Mouse (Mus musculus): Measurements from ENCODE around the gene Mesp2. TPM values are rescaled to one million over a fixed set of nuclear protein-coding genes. Genes with fewer than 3 reads are reported as not detected.

The Mesp2 gene
- polyA plus RNA-seq (2014; fragmentation: Nextera tagmentation; extraction: Ambion mirVana) = 0.20 and 0.76 TPM in 2 replicates

DNA sequence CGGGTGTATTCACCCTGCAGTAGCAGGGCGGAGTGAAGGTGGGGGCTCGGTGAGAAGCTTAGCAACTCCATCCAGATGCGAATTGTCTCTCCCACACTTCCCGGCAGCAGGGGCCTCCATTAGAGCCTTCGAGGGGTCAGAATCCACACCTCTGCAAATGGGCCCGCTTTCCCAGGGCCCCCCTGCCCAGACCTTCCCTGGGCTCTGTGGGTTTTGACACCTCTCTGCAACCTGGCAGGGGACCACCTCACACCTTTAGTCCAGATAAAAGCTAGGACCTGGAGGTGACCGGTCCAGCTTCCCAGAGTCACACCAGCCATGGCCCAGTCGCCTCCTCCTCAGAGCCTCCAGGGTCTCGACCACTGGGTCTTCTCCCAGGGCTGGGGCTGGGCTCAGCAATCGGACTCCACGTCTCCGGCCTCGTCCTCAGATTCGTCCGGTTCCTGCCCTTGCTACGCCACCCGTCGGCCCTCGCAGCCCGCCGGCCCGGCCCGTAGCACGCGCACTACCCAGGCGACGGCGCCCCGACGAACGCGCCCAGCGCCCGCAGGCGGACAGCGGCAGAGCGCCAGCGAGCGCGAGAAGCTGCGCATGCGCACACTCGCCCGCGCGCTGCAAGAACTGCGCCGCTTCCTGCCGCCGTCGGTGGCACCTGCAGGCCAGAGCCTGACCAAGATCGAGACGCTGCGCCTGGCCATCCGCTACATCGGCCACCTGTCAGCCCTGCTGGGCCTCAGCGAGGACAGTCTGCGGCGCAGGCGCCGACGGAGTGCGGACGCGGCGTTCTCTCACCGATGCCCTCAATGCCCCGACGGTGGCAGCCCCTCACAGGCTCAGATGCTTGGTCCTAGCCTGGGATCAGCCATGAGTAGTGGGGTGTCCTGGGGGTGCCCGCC, at the start of gene Mesp2:
TSS of gene Mesp2 (plus strand) at position 117 of the 896 bp plus-strand sequence.
- Histone ChIP-seq H3K9ac (ENCODE audit: low read length) (peak within 1 kb of the TSS; percentile 49; the same call in 1 of the 2 replicates), H3K4me2 (ENCODE audit: low read depth) (peak within 1 kb of the TSS; percentile 45), H3K27me3 (ENCODE audit: control insufficient read depth, insufficient read depth, low read length) (peaks cover 3% of the 10 kb centered on the region; the same call in 1 of the 2 replicates), H3K9me3 (ENCODE audit: control insufficient read depth, low read length) (no peaks in the 10 kb centered on the region), H3K27ac (ENCODE audit: low read depth, low read length) (no peak within 1 kb of the TSS), H3K4me1 (ENCODE audit: control insufficient read depth, insufficient read depth, low read length) (no peaks in the 10 kb centered on the region), H3K4me3 (ENCODE audit: low read depth, low read length) (peak within 1 kb of the TSS; percentile 23), H3K36me3 (ENCODE audit: control insufficient read depth, insufficient read depth, low read length) (no peaks in the 10 kb centered on the region)
- ATAC-seq (ENCODE audit: insufficient read depth, low FRiP score, low TSS enrichment) (peak; percentile 65), DNase-seq (ENCODE audit: low spot score) (peak; percentile 88)
- WGBS = 16% methylated on average over 69 of the region's 71 CpGs

DNA sequence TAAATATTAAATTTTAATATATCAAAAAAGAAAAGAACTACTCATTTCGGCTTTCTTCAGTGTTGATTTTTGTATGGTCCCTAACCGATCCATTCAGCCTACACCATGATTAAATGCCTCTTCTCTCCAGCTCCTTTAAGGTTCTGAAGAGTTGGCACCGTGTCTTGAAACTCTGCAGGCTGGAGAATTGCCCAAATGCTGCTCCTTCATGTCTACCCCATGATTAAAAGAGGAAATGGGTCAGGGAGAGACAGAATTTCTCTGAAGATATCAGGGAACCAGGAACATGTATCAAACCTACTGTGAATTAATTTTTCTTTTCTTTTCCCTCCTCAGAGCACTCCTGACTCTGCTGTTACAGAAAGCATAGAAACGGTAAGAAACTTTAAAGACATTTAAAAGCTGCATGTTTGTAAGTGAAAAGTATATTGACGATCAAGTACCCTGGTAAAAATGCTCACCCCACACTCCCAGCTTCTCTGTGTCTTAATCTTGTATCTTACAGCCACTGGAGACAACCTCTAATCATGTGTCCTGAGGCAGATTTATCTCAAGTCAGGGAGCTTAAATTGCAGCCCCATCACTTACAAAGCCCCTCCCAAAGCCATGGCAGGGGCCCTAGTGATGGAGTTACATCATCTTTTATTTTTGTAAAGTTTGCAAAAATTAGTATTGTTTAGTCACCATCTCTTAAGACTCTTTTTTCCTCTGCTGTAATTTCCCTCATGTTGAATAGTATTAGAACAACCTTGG, 49.2 kb upstream of the Mesp2 start:
- no peak overlapping the region for H3K4me2 ChIP-seq (ENCODE audit: low read depth)
- WGBS = 83% methylated on average over 5 of the region's 5 CpGs
- no peaks in the 10 kb centered on the region for H3K36me3 ChIP-seq (ENCODE audit: control insufficient read depth, insufficient read depth, low read length)
- H3K9ac ChIP-seq (ENCODE audit: low read length) = no peak overlapping the region
- H3K27ac ChIP-seq (ENCODE audit: low read depth, low read length) = no peak overlapping the region
- no peaks in the 10 kb centered on the region for H3K27me3 ChIP-seq (ENCODE audit: control insufficient read depth, insufficient read depth, low read length)
- no peak overlapping the region for H3K4me3 ChIP-seq (ENCODE audit: low read depth, low read length)
- H3K9me3 ChIP-seq (ENCODE audit: control insufficient read depth, low read length) = no peaks in the 10 kb centered on the region
- no peaks in the 10 kb centered on the region for H3K4me1 ChIP-seq (ENCODE audit: control insufficient read depth, insufficient read depth, low read length)
- ATAC-seq (ENCODE audit: insufficient read depth, low FRiP score, low TSS enrichment) (no peak), DNase-seq (ENCODE audit: low spot score) (no peak)

DNA sequence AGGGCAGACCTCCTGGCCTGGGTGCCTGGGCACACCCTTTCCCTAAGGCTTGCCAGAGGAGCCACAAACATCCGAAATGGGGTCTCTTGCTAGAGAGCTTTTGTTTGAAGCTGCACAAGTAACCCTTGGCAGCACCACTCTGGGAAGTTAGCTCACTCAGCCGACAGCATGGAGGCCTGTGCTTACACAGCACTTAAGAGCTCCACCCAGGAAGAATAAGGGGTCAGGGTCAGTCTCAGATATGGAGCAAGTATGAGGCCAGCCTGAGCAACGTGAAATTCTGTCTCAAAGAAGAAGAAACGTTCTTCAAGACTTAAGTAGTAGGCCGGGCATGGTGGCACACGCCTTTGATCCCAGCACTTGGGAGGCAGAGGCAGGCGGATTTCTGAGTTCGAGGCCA, 48.4 kb upstream of the Mesp2 start:
- no peak for ATAC-seq (ENCODE audit: insufficient read depth, low FRiP score, low TSS enrichment)

DNA sequence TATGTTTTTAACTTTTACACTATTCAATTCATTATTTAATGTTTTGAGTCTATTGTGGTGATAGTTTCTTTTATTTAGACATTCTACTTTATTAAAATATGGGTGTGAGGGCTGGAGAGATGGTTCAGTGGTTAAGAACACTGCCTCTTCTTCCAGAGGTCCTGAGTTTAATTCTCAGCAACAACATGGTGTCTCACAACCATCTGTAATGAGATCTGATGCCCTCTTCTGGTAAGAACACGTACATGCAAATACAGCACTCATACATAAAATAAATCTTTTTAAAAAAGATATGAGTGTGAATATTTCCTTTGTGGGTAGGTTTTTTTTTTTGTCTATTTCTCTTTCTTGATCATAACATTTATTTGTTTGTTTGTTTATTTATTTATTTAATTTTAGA, 44.5 kb upstream of the Mesp2 start:
- 58% methylated on average over 1 of the region's 1 CpGs for WGBS
- no peak for DNase-seq (ENCODE audit: low spot score)
- Histone ChIP-seq H3K9ac (ENCODE audit: low read length) (no peak overlapping the region), H3K4me2 (ENCODE audit: low read depth) (no peak overlapping the region), H3K4me1 (ENCODE audit: control insufficient read depth, insufficient read depth, low read length) (no peaks in the 10 kb centered on the region), H3K27ac (ENCODE audit: low read depth, low read length) (no peak overlapping the region), H3K4me3 (ENCODE audit: low read depth, low read length) (no peak overlapping the region), H3K9me3 (ENCODE audit: control insufficient read depth, low read length) (no peaks in the 10 kb centered on the region), H3K36me3 (ENCODE audit: control insufficient read depth, insufficient read depth, low read length) (no peaks in the 10 kb centered on the region), H3K27me3 (ENCODE audit: control insufficient read depth, insufficient read depth, low read length) (no peaks in the 10 kb centered on the region)
- no peak for ATAC-seq (ENCODE audit: insufficient read depth, low FRiP score, low TSS enrichment)

More for the DNA sequence above, 48.4 kb upstream of the Mesp2 start:
- H3K9me3 ChIP-seq (ENCODE audit: control insufficient read depth, low read length) = no peaks in the 10 kb centered on the region
- no peak overlapping the region for H3K4me3 ChIP-seq (ENCODE audit: low read depth, low read length)
- WGBS = 85% methylated on average over 8 of the region's 8 CpGs
- no peaks in the 10 kb centered on the region for H3K27me3 ChIP-seq (ENCODE audit: control insufficient read depth, insufficient read depth, low read length)
- no peak overlapping the region for H3K9ac ChIP-seq (ENCODE audit: low read length)
- H3K4me2 ChIP-seq (ENCODE audit: low read depth) = no peak overlapping the region
- no peak for DNase-seq (ENCODE audit: low spot score)
- no peaks in the 10 kb centered on the region for H3K36me3 ChIP-seq (ENCODE audit: control insufficient read depth, insufficient read depth, low read length)
- no peaks in the 10 kb centered on the region for H3K4me1 ChIP-seq (ENCODE audit: control insufficient read depth, insufficient read depth, low read length)
- no peak overlapping the region for H3K27ac ChIP-seq (ENCODE audit: low read depth, low read length)

DNA sequence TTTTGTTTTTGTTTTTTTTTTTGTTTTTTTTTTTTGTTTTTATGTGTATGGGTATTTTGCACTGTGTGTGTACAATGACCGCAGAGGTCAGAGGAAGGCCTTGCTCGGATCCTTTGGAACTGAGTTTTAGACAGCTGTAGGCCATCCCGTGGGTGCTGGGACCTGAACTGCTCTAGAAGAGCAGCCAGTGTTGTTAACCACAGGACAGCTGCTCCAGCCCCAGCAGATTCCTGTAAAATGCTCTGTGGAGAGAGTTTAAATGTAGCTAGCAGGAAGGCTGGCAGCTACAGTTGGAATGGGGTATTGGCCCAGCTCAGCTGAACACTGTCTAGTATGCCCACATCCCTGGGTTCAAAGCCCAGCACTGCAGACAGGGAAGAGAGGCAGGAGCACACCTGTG, 40.9 kb upstream of the Mesp2 start:
- ATAC-seq (ENCODE audit: insufficient read depth, low FRiP score, low TSS enrichment) (no peak), DNase-seq (ENCODE audit: low spot score) (no peak)
- Histone ChIP-seq H3K9ac (ENCODE audit: low read length) (no peak overlapping the region), H3K36me3 (ENCODE audit: control insufficient read depth, insufficient read depth, low read length) (no peaks in the 10 kb centered on the region), H3K27me3 (ENCODE audit: control insufficient read depth, insufficient read depth, low read length) (no peaks in the 10 kb centered on the region), H3K4me3 (ENCODE audit: low read depth, low read length) (no peak overlapping the region), H3K4me1 (ENCODE audit: control insufficient read depth, insufficient read depth, low read length) (no peaks in the 10 kb centered on the region), H3K9me3 (ENCODE audit: control insufficient read depth, low read length) (no peaks in the 10 kb centered on the region), H3K4me2 (ENCODE audit: low read depth) (no peak overlapping the region), H3K27ac (ENCODE audit: low read depth, low read length) (no peak overlapping the region)
- WGBS = 87% methylated on average over 3 of the region's 3 CpGs

DNA sequence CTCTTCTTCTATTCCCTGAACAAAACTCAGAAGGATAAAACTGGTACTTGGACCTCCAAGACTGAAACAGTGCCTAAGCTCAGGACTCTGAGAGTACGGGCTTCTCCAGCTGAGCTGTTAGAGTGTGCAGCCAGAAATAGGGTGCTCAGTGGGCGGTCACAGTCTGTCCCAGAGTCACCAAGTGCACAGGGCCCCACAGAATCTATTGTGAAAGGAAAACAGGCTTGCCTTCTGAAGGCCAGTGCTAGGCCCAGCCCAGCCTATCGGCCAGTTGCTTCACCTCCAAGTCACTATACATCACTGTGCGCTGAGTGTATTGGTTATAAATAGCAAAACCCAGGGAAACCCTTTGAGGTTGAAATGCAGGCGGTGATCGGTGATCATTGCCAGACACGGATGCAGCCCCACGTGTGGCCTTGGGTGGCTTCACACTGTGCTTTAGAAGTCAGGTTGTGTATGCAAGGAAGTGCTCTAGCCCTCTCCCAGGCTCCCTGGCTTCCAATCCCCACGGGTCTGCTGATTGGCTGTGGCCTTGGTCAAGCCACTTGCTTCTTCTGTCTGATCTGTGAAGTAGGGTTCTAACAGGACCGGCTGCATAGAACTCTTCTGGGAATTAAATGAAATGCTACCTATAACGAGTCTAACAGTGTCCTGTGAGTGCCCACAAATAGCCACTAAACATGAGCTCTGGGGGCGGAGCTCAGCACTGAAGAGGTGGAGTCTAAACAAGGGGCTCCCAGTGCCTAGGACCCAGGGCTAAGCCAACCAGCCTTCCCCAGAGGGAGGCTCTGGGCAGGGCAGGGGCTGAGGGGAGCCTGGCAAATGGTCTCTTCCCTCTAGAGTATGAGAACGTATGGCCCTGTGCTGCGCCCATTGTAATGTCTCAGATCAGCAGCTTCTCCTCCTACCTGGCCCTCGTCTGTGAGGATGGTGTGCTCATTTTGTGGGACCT, 38.7 kb upstream of the Mesp2 start:
- H3K4me2 ChIP-seq (ENCODE audit: low read depth) = no peak overlapping the region
- no peak for DNase-seq (ENCODE audit: low spot score)
- no peaks in the 10 kb centered on the region for H3K4me1 ChIP-seq (ENCODE audit: control insufficient read depth, insufficient read depth, low read length)
- H3K4me3 ChIP-seq (ENCODE audit: low read depth, low read length) = no peak overlapping the region
- H3K27ac ChIP-seq (ENCODE audit: low read depth, low read length) = no peak overlapping the region
- no peaks in the 10 kb centered on the region for H3K27me3 ChIP-seq (ENCODE audit: control insufficient read depth, insufficient read depth, low read length)
- H3K9me3 ChIP-seq (ENCODE audit: control insufficient read depth, low read length) = no peaks in the 10 kb centered on the region
- H3K9ac ChIP-seq (ENCODE audit: low read length) = no peak overlapping the region
- WGBS = 43% methylated on average over 15 of the region's 15 CpGs
- ATAC-seq (ENCODE audit: insufficient read depth, low FRiP score, low TSS enrichment) = no peak
- H3K36me3 ChIP-seq (ENCODE audit: control insufficient read depth, insufficient read depth, low read length) = no peaks in the 10 kb centered on the region

DNA sequence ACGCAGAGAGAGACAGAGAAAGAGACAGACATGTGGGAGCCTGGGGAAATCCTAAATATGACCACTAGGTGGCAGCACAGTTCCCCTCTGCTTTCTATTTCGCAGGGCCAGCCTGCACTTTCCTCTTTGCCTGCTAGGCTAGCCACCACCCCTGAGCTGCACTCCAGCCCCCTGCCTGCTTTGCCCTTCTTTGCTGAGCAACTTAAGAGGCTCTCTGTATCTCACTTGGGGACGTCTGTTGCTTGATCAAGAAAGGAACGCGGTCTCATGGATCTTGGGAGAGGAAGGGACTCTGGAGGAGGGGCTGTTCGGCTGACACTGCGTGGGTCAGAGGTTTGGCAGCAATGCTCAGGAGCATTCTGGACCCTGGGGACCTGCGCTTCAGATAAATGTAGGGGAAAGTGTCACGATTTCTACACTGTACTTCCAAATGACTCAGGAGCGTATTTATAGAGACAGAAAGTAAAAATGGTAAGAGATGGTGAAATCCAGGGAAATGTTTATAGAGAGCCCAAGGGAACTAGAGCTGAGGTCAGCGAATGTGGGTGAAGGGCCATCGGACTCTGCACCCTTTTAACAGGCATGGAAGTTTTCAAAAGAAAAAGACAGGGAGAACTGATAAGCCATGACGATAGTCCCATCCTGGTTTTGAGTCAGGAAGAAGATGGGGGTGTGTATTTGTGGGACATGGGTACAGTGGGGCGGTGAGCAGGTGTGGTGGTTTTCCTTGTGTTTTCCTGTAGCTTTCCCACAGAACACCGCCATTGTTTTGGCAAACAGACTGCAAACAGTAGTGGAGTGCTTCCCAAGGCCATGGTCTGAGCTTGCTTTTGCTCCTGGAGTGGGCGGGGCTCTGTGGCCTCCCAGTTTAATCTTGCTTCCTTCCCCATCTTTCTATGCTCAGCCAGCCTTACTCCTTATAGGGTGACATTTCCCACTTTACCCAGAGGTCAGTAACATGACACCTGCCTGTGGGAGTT, 29.6 kb upstream of the Mesp2 start:
- 33% methylated on average over 16 of the region's 16 CpGs for WGBS
- H3K4me1 ChIP-seq (ENCODE audit: control insufficient read depth, insufficient read depth, low read length) = no peaks in the 10 kb centered on the region
- H3K4me3 ChIP-seq (ENCODE audit: low read depth, low read length) = no peak overlapping the region
- ATAC-seq (ENCODE audit: insufficient read depth, low FRiP score, low TSS enrichment) = 0 out of 2 replicates have a peak, but pooled peaks have one; percentile 60
- peak; percentile 81 for DNase-seq (ENCODE audit: low spot score)
- H3K9me3 ChIP-seq (ENCODE audit: control insufficient read depth, low read length) = no peaks in the 10 kb centered on the region
- H3K27ac ChIP-seq (ENCODE audit: low read depth, low read length) = no peak overlapping the region
- H3K9ac ChIP-seq (ENCODE audit: low read length) = no peak overlapping the region
- no peaks in the 10 kb centered on the region for H3K27me3 ChIP-seq (ENCODE audit: control insufficient read depth, insufficient read depth, low read length)
- H3K36me3 ChIP-seq (ENCODE audit: control insufficient read depth, insufficient read depth, low read length) = no peaks in the 10 kb centered on the region
- H3K4me2 ChIP-seq (ENCODE audit: low read depth) = peak overlapping the region; percentile 15

Data from neural tube, embryonic 11.5 days (tissue).